Mouse (Mus musculus): Measurements from ENCODE around the gene Tspan4. TPM values are rescaled to one million over a fixed set of nuclear protein-coding genes. Genes with fewer than 3 reads are reported as not detected.
"Not testable (repeated sequence)": the region's sequence is repeated elsewhere in the genome, so short reads cannot be mapped to it uniquely, and the experiment has no call there.

Tspan4 gene
- polyA plus RNA-seq, 1 experiment from 2014 or later: 78.2 TPM

DNA sequence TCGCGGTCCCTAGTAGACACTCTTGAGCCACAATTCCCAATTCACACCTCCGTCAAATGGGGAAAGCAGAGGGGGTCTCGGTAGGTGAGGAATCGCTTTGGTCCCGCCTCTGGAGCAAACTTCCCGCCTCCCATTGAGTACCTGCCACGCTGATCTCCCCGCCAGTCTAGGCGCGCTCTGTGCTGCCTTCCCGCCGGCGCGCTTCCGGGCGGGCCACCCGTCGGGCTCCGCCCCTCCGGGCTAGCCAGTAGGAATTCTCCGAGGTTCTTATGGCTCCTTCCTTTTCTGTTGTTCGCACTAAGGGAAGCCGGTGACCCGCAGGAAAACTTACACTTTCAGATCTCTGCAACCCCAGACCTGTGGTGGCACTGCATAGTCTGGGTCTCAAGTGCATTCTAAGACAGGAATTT is 31.2 kb upstream of the Tspan4 start, which contains the start of gene Pidd1:
Pidd1 (minus strand) TSS at position 198 of the 410 bp plus-strand sequence.
- ATAC-seq (replicated peaks; ENCODE audit: low FRiP score) (peak; percentile 72), DNase-seq (ENCODE audit: low spot score) (peak; percentile 78)
- H3K9me3 ChIP-seq (ENCODE audit: control insufficient read depth, low read length): no peaks in the 10 kb centered on the region
- WGBS: under 1% methylated on average over 25 of the region's 25 CpGs
- peaks cover 29% of the 10 kb centered on the region for H3K36me3 ChIP-seq (ENCODE audit: control insufficient read depth, insufficient read depth, low read length)
- H3K9ac ChIP-seq (ENCODE audit: low read depth, low read length): peak within 1 kb of the TSS; percentile 78
- H3K27ac ChIP-seq (ENCODE audit: low read depth, low read length): peak within 1 kb of the TSS; percentile 60; the same call in 1 of the 2 replicates
- peak within 1 kb of the TSS; percentile 90 for H3K4me2 ChIP-seq
- no peaks in the 10 kb centered on the region for H3K27me3 ChIP-seq (replicated peaks; ENCODE audit: control insufficient read depth, insufficient read depth, low read length)
- peaks cover 26% of the 10 kb centered on the region for H3K4me1 ChIP-seq (replicated peaks; ENCODE audit: control insufficient read depth, insufficient read depth, low read length)
- peak within 1 kb of the TSS; percentile 65 for H3K4me3 ChIP-seq (ENCODE audit: low read depth, low read length)

DNA sequence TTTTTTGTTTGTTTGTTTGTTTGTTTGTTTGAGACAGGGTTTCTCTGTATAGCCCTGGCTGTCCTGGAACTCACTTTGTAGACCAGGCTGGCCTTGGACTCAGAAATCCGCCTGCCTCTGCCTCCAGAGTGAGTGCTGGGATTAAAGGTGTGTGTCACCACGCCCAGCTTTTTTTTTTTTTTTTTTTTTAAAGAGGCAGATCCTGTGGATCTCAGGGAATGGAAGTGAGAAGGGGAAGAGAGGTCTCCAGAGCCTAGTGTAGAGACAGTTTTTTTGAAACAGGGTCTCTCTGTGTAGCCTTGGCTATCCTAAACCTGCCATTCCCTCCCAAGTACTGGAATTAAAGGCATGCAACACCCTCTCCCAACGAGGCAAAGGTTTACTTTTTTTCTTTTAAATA is 28.7 kb upstream of the Tspan4 start:
- H3K27ac ChIP-seq (ENCODE audit: low read depth, low read length); H3K9ac ChIP-seq (ENCODE audit: low read depth, low read length); ATAC-seq (replicated peaks; ENCODE audit: low FRiP score); DNase-seq (ENCODE audit: low spot score); H3K9me3 ChIP-seq (ENCODE audit: control insufficient read depth, low read length); H3K27me3 ChIP-seq (replicated peaks; ENCODE audit: control insufficient read depth, insufficient read depth, low read length): not testable (repeated sequence)
- Histone ChIP-seq H3K36me3 (ENCODE audit: control insufficient read depth, insufficient read depth, low read length) (peaks cover 34% of the 10 kb centered on the region), H3K4me1 (replicated peaks; ENCODE audit: control insufficient read depth, insufficient read depth, low read length) (peaks cover 32% of the 10 kb centered on the region), H3K4me2 (peak overlapping the region; percentile 68), H3K4me3 (ENCODE audit: low read depth, low read length) (peak overlapping the region; percentile 84)
- 71% methylated on average over 3 of the region's 3 CpGs for WGBS

- Histone ChIP-seq H3K9me3 (ENCODE audit: control insufficient read depth, low read length) (no peaks in the 10 kb centered on the region), H3K4me2 (peak within 1 kb of the TSS; percentile 91), H3K27me3 (replicated peaks; ENCODE audit: control insufficient read depth, insufficient read depth, low read length) (no peaks in the 10 kb centered on the region), H3K4me1 (replicated peaks; ENCODE audit: control insufficient read depth, insufficient read depth, low read length) (peaks cover 24% of the 10 kb centered on the region), H3K27ac (ENCODE audit: low read depth, low read length) (peak within 1 kb of the TSS; percentile 82), H3K4me3 (ENCODE audit: low read depth, low read length) (peak within 1 kb of the TSS; percentile 84), H3K9ac (ENCODE audit: low read depth, low read length) (peak within 1 kb of the TSS; percentile 96), H3K36me3 (ENCODE audit: control insufficient read depth, insufficient read depth, low read length) (peaks cover 33% of the 10 kb centered on the region)
- WGBS: under 1% methylated on average over 63 of the region's 63 CpGs
- ATAC-seq (replicated peaks; ENCODE audit: low FRiP score) (peak; percentile 84), DNase-seq (ENCODE audit: low spot score) (peak; percentile 95)
These were observed 27.7 kb upstream of the Tspan4 start, which contains the start of gene Rplp2 for GRCm38 (mm10) chr7:141447110-141447991. Gene Rplp2 (plus strand): TSS chr7:141447370.

DNA sequence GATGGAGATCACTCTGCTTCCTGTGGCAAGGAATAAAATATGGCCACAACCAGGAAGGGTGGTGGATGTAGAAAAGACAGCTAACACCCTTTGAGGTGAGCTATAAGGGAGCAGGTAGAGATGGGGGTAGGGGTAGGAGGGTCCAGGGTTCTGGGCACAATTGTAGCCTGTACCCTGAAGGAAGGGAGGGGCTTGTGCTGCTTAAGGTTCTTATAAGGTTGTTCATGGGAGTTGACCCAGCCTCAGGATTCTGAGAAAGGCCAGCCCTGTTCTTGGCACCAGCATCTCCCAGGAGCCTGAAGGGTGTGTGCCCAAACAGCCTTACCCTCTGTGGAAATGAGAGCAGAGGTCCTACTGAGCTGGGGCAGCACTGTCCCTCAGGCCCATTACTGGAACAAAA is 23.1 kb upstream of the Tspan4 start:
- no peak overlapping the region for H3K4me3 ChIP-seq (ENCODE audit: low read depth, low read length)
- H3K27ac ChIP-seq (ENCODE audit: low read depth, low read length): no peak overlapping the region; the same call in 1 of the 2 replicates
- H3K9ac ChIP-seq (ENCODE audit: low read depth, low read length): no peak overlapping the region
- peaks cover 25% of the 10 kb centered on the region for H3K4me1 ChIP-seq (replicated peaks; ENCODE audit: control insufficient read depth, insufficient read depth, low read length)
- peaks cover 33% of the 10 kb centered on the region for H3K36me3 ChIP-seq (ENCODE audit: control insufficient read depth, insufficient read depth, low read length)
- H3K27me3 ChIP-seq (replicated peaks; ENCODE audit: control insufficient read depth, insufficient read depth, low read length): no peaks in the 10 kb centered on the region
- DNase-seq (ENCODE audit: low spot score) (no peak), ATAC-seq (replicated peaks; ENCODE audit: low FRiP score) (no peak)
- no peaks in the 10 kb centered on the region for H3K9me3 ChIP-seq (ENCODE audit: control insufficient read depth, low read length)
- no peak overlapping the region for H3K4me2 ChIP-seq

- Histone ChIP-seq H3K4me3 (ENCODE audit: low read depth, low read length) (no peak overlapping the region), H3K4me1 (replicated peaks; ENCODE audit: control insufficient read depth, insufficient read depth, low read length) (peaks cover 23% of the 10 kb centered on the region), H3K36me3 (ENCODE audit: control insufficient read depth, insufficient read depth, low read length) (peaks cover 29% of the 10 kb centered on the region), H3K4me2 (no peak overlapping the region), H3K9me3 (ENCODE audit: control insufficient read depth, low read length) (no peaks in the 10 kb centered on the region), H3K27me3 (replicated peaks; ENCODE audit: control insufficient read depth, insufficient read depth, low read length) (no peaks in the 10 kb centered on the region), H3K27ac (ENCODE audit: low read depth, low read length) (no peak overlapping the region), H3K9ac (ENCODE audit: low read depth, low read length) (no peak overlapping the region)
- WGBS: 69% methylated on average over 2 of the region's 2 CpGs
- ATAC-seq (replicated peaks; ENCODE audit: low FRiP score) (no peak), DNase-seq (ENCODE audit: low spot score) (no peak)
These were observed 21.4 kb upstream of the Tspan4 start for GRCm38 (mm10) chr7:141453636-141454035.

DNA sequence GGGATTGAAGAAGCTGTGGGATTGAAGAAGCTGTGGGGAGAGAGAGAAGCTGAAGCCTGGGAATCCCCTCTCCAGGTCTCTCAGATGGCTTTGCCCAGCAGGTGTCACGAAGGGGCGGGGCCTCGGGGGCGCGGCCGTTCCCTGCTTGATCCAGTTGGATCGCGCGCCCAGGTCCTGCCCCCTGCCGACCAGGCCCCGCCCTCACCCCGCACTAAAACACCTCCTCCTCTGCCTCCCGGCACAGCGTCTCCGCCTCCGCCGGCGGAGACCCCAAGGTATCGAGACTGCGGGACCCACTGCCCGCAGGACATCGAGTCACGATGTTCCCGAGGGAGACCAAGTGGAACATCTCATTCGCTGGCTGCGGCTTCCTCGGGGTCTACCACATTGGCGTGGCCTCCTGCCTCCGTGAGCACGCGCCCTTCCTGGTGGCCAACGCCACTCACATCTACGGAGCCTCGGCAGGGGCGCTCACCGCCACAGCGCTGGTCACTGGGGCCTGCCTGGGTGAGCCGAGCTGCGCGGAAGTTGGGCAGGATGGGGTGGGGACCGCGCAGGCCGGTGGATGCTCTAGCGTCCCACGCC is 20.0 kb upstream of the Tspan4 start, which contains the start of gene Pnpla2:
Pnpla2 (plus strand) TSS at position 232 of the 585 bp plus-strand sequence.
- Histone ChIP-seq H3K9ac (ENCODE audit: low read depth, low read length) (peak within 1 kb of the TSS; percentile 77), H3K27ac (ENCODE audit: low read depth, low read length) (peak within 1 kb of the TSS; percentile 66), H3K4me2 (peak within 1 kb of the TSS; percentile 95), H3K4me1 (replicated peaks; ENCODE audit: control insufficient read depth, insufficient read depth, low read length) (peaks cover 15% of the 10 kb centered on the region), H3K27me3 (replicated peaks; ENCODE audit: control insufficient read depth, insufficient read depth, low read length) (0 out of 2 replicates have a peak, but pooled peaks cover 2% of the 10 kb centered on the region), H3K36me3 (ENCODE audit: control insufficient read depth, insufficient read depth, low read length) (peaks cover 20% of the 10 kb centered on the region), H3K4me3 (ENCODE audit: low read depth, low read length) (peak within 1 kb of the TSS; percentile 73), H3K9me3 (ENCODE audit: control insufficient read depth, low read length) (no peaks in the 10 kb centered on the region)
- DNase-seq (ENCODE audit: low spot score) (peak; percentile 95), ATAC-seq (replicated peaks; ENCODE audit: low FRiP score) (peak; percentile 85)
- WGBS: under 1% methylated on average over 45 of the region's 45 CpGs

DNA sequence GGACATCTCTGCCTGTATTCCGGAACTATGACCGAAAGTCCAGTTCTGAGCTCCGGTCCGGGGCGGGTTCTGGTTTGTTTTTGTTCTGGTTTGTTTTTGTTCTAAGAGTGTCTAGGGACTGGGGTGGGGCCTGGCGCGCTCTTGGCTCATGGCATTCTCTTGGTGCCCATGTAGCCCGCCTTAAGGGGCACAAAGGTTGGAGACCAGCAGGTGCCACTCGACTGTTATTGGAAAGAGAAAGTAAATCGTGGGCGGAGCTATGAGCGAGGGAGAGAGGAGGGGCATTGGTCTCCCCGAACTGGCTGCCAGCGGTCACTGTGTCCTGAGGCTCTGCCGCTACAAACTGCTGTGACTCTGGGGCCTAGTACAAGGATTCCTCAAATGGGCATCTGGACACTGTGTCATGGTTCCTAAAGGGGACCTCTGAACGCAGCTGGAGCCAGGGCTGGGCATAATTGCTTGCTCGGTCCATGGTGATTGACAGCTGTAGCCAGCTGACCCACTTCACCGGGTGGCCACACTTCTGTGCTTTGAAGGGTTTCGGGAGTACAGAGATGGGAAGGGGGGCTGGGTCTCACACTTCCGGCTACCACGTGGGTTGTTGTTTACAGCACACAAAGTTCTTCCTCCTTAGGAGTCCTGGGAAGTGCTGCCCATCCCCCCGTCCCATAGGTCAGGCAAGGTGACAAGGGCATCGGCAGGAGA is 19.3 kb upstream of the Tspan4 start:
- peak overlapping the region; percentile 77 for H3K9ac ChIP-seq (ENCODE audit: low read depth, low read length)
- ATAC-seq (replicated peaks; ENCODE audit: low FRiP score): peak; percentile 24
- no peaks in the 10 kb centered on the region for H3K9me3 ChIP-seq (ENCODE audit: control insufficient read depth, low read length)
- peak overlapping the region; percentile 95 for H3K4me2 ChIP-seq
- WGBS: 2% methylated on average over 23 of the region's 23 CpGs
- H3K4me1 ChIP-seq (replicated peaks; ENCODE audit: control insufficient read depth, insufficient read depth, low read length): peaks cover 15% of the 10 kb centered on the region
- peaks cover 8% of the 10 kb centered on the region for H3K27me3 ChIP-seq (replicated peaks; ENCODE audit: control insufficient read depth, insufficient read depth, low read length)
- peak overlapping the region; percentile 73 for H3K4me3 ChIP-seq (ENCODE audit: low read depth, low read length)
- H3K27ac ChIP-seq (ENCODE audit: low read depth, low read length): peak overlapping the region; percentile 66
- H3K36me3 ChIP-seq (ENCODE audit: control insufficient read depth, insufficient read depth, low read length): peaks cover 13% of the 10 kb centered on the region
- DNase-seq (ENCODE audit: low spot score): no peak

DNA sequence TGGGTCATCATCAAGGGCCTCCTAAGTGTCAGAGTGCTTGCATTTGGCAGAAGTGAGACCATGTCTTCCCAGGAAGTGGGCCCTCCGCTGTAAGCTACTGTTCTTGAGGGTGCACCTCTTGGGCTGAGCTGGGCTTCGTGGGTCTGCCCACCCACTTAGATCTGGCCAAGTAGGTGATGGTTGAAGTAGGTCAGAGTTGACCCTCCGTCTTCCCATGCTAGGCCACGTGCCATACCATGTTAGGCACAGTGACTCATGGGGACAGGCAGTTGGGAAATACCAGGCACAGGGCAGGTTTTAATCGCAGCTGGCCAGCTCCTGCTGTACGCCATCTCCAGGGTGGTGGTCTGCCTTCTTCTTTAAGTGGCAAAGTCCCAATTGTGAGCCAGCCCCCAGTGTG is 18.3 kb upstream of the Tspan4 start:
- Histone ChIP-seq H3K4me3 (ENCODE audit: low read depth, low read length) (no peak overlapping the region), H3K27ac (ENCODE audit: low read depth, low read length) (no peak overlapping the region), H3K36me3 (ENCODE audit: control insufficient read depth, insufficient read depth, low read length) (0 out of 2 replicates have a peak, but pooled peaks cover 6% of the 10 kb centered on the region), H3K9me3 (ENCODE audit: control insufficient read depth, low read length) (no peaks in the 10 kb centered on the region), H3K9ac (ENCODE audit: low read depth, low read length) (no peak overlapping the region), H3K27me3 (replicated peaks; ENCODE audit: control insufficient read depth, insufficient read depth, low read length) (peaks cover 18% of the 10 kb centered on the region), H3K4me1 (replicated peaks; ENCODE audit: control insufficient read depth, insufficient read depth, low read length) (peaks cover 15% of the 10 kb centered on the region), H3K4me2 (no peak overlapping the region; the same call in 1 of the 2 replicates)
- 84% methylated on average over 6 of the region's 6 CpGs for WGBS
- ATAC-seq (replicated peaks; ENCODE audit: low FRiP score) (no peak), DNase-seq (ENCODE audit: low spot score) (no peak)
